23 mouse cellular contexts compared by ENCODE assay signal in the genomic region with DNA sequence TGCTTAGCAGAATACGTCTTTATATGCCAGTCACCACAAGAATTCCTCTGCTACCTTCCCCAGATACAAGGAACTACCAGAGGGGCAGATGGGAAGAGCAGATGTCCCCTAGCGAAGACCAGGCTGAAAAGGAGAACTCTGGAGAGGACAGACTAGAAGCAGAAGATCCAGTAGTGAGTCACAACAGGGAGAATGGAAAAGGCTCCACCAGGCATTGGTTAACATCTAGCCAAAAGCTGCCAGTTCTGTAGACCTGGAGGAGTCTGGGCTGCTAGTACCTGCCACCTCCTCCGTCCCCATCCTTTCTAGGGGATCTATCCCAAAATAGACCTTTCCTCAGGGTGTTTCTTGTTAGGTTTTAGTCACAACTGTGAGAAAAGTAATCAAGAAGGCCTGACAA. TPM values are rescaled to one million over a fixed set of nuclear protein-coding genes. Genes with fewer than 3 reads are reported as not detected.
"Had no signal": no experiment of that assay in that cellular context is flagged by ENCODE, and none has a peak within 500 bp of the region (broad histone marks: within the 10 kb centered on the region; RNA-seq: fewer than 3 reads in every experiment).

No protein-coding gene starts in this region.

- H3K4me3 ChIP-seq: intestine, embryonic 15.5 days; kidney, embryonic 15.5 days; limb, embryonic 12.5 days; limb, embryonic 15.5 days; midbrain, embryonic 12.5 days; midbrain, embryonic 15.5 days; neural tube, embryonic 12.5 days; neural tube, embryonic 15.5 days had no signal

- H3K27ac ChIP-seq: intestine, embryonic 15.5 days; kidney, embryonic 15.5 days; limb, embryonic 12.5 days; limb, embryonic 15.5 days; liver, embryonic 14.5 days; macrophage; midbrain, embryonic 12.5 days; midbrain, embryonic 15.5 days; neural tube, embryonic 12.5 days; neural tube, embryonic 15.5 days; stomach, postnatal 0 days had no signal

- H3K4me1 ChIP-seq: midbrain, embryonic 15.5 days; neural tube, embryonic 12.5 days had no signal

- H3K9me3 ChIP-seq: intestine, embryonic 15.5 days; kidney, embryonic 15.5 days; limb, embryonic 12.5 days; limb, embryonic 15.5 days; midbrain, embryonic 12.5 days; midbrain, embryonic 15.5 days; neural tube, embryonic 12.5 days; neural tube, embryonic 15.5 days had no signal

- H3K36me3 ChIP-seq: intestine, embryonic 15.5 days; kidney, embryonic 15.5 days; limb, embryonic 12.5 days; limb, embryonic 15.5 days; midbrain, embryonic 12.5 days; midbrain, embryonic 15.5 days; neural tube, embryonic 12.5 days; neural tube, embryonic 15.5 days had no signal

- DNase-seq: kidney, adult 11 months; kidney, adult 8-10 months; kidney, postnatal 10 days; kidney, postnatal 36 days; left cerebral cortex, postnatal 4 days; liver, postnatal 0 days; lung, embryonic 14.5 days; thymus, postnatal 25 days had no signal

- H3K4me2 ChIP-seq: intestine, embryonic 15.5 days; kidney, embryonic 15.5 days; limb, embryonic 12.5 days; limb, embryonic 15.5 days; liver, embryonic 11.5 days; lung, embryonic 14.5 days; midbrain, embryonic 12.5 days; midbrain, embryonic 15.5 days; neural tube, embryonic 12.5 days; neural tube, embryonic 15.5 days had no signal

- H3K27me3 ChIP-seq: midbrain, embryonic 15.5 days had no signal

- H3K9ac ChIP-seq: intestine, embryonic 15.5 days; kidney, embryonic 15.5 days; limb, embryonic 12.5 days; limb, embryonic 15.5 days; liver, embryonic 14.5 days; liver, postnatal 0 days; lung, embryonic 14.5 days; midbrain, embryonic 12.5 days; midbrain, embryonic 15.5 days; neural tube, embryonic 12.5 days; neural tube, embryonic 15.5 days had no signal

- ATAC-seq: intestine, embryonic 15.5 days; liver, postnatal 0 days; lung, postnatal 0 days; midbrain, embryonic 15.5 days had no signal

RNA-seq across cellular contexts. Expression of a gene that starts 39.9 kb away (rescaled TPM):
- total RNA-seq: layer of hippocampus, postnatal 25 days; megakaryocyte, adult 5-6 weeks had no signal
- polyA plus RNA-seq: macrophage had no signal
